ENCODE assay signal across 7 mouse cellular contexts in the genomic region with DNA sequence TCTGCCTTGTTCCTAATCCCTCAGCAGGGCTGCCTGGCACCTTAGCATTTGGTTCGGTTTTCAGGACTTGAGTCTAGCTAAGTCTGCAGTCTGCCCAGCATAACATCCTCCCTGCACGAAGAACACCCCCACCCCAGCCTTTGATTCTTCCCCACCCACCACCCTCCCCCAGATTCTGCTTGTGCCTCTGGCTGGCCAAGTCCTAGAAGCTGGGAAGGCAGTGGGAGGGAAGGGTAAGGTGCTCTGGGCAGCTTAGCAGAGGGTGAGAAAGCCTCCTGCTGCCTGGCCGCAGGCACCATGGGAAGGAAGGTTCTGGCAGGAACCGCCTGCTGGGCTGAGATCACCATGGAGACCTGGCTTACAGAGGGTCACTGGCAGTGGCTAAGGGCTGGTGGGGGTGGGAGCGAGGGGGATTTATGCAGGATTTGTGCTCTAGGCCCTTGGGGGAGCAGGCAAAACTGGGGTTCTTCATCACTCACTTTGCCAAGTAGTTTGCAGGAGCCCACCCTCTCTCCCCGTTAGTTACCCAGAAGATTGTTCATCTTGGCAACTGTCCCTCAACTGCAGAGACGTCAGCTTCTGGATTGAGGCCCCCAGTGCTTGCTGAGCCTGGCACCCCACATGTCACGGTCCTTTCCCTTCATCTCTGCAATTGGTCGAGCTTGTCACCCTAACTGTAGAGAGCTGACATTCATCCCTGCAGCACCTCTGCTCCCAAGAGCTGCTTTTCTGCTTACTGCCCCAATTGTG. TPM values are rescaled to one million over a fixed set of nuclear protein-coding genes. Genes with fewer than 3 reads are reported as not detected.
A peak's percentile ranks its signal among the peaks of the same experiment; 100 is the strongest.
DNase-seq lines count a peak whose midpoint lies in the region; ATAC-seq and TF ChIP-seq lines count a peak whose summit lies in the region.

No protein-coding gene starts in this region.

- H3K4me3 ChIP-seq in embryonic facial prominence, embryonic 13.5 days, result no peak overlapping the region
- H3K4me3 ChIP-seq in heart, embryonic 15.5 days, result no peak overlapping the region
- H3K4me3 ChIP-seq in midbrain, embryonic 14.5 days (replicated peaks; ENCODE audit: low read depth, low read length), result no peak overlapping the region
- H3K4me3 ChIP-seq in thymus, adult 2 months (ENCODE audit: control insufficient read depth, insufficient read depth, low read length), result no peak overlapping the region

- H3K4me2 ChIP-seq in embryonic facial prominence, embryonic 13.5 days, result no peak overlapping the region
- H3K4me2 ChIP-seq in heart, embryonic 15.5 days, result no peak overlapping the region
- peak overlapping the region; percentile 3; the same call in 1 of the 2 replicates for H3K4me2 ChIP-seq in midbrain, embryonic 14.5 days (ENCODE audit: low read length)

- peak; percentile 66 to 68 for DNase-seq in layer of hippocampus, postnatal 10 days (ENCODE audit: low spot score in 2 of 2)
- DNase-seq in layer of hippocampus, adult 11-12 months (ENCODE audit: low spot score), result no peak
- peak; percentile 71 for DNase-seq in midbrain, embryonic 14.5 days
- no peak for DNase-seq in adrenal gland, postnatal 36 days
- no peak for DNase-seq in thymus, adult 2 months

- H3K36me3 ChIP-seq in embryonic facial prominence, embryonic 13.5 days, result peaks cover 96% of the 10 kb centered on the region
- H3K36me3 ChIP-seq in heart, embryonic 15.5 days, result peaks cover 35% of the 10 kb centered on the region
- peaks cover 34% of the 10 kb centered on the region for H3K36me3 ChIP-seq in midbrain, embryonic 14.5 days (ENCODE audit: control insufficient read depth, insufficient read depth, low read length)
- H3K36me3 ChIP-seq in thymus, adult 2 months (ENCODE audit: control insufficient read depth, insufficient read depth, low read length), result no peaks in the 10 kb centered on the region

- no peak for ATAC-seq in embryonic facial prominence, embryonic 13.5 days (ENCODE audit: insufficient number of reproducible peaks, insufficient read depth, low FRiP score, low TSS enrichment, low read depth)
- 0 out of 2 replicates have a peak, but pooled peaks have one; percentile 28 for ATAC-seq in heart, embryonic 15.5 days (replicated peaks; ENCODE audit: insufficient number of reproducible peaks, insufficient read depth, low FRiP score, low read depth)
- peak; percentile 55; the same call in 1 of the 2 replicates for ATAC-seq in midbrain, embryonic 14.5 days (ENCODE audit: low FRiP score, low TSS enrichment)

- TF ChIP-seq CTCF in thymus, adult 2 months (IDR thresholded peaks at IDR 0.05; ENCODE audit: borderline replicate concordance, control insufficient read depth, extremely low read depth, insufficient read depth, low read length, poor library complexity), result no peak

- peaks cover 28% of the 10 kb centered on the region for H3K4me1 ChIP-seq in embryonic facial prominence, embryonic 13.5 days
- H3K4me1 ChIP-seq in heart, embryonic 15.5 days (replicated peaks), result peaks cover 65% of the 10 kb centered on the region
- peaks cover 30% of the 10 kb centered on the region for H3K4me1 ChIP-seq in midbrain, embryonic 14.5 days (ENCODE audit: control insufficient read depth, insufficient read depth, low read length)
- peaks cover 47% of the 10 kb centered on the region for H3K4me1 ChIP-seq in thymus, adult 2 months (replicated peaks; ENCODE audit: control insufficient read depth, insufficient read depth, low read length)

- TF ChIP-seq POLR2A in thymus, adult 2 months (IDR thresholded peaks at IDR 0.05; ENCODE audit: control insufficient read depth, extremely low read depth, insufficient read depth, low read length, poor library complexity), result no peak

- 44% methylated on average over 9 of the region's 9 CpGs for WGBS in embryonic facial prominence, embryonic 13.5 days
- WGBS in heart, embryonic 15.5 days, result 41% methylated on average over 9 of the region's 9 CpGs
- 10% methylated on average over 9 of the region's 9 CpGs for WGBS in midbrain, embryonic 14.5 days
- 88% methylated on average over 9 of the region's 9 CpGs for WGBS in thymus, adult 2 months

- H3K27me3 ChIP-seq in embryonic facial prominence, embryonic 13.5 days, result no peaks in the 10 kb centered on the region
- no peaks in the 10 kb centered on the region for H3K27me3 ChIP-seq in heart, embryonic 15.5 days
- H3K27me3 ChIP-seq in midbrain, embryonic 14.5 days (ENCODE audit: control insufficient read depth, insufficient read depth, low read length), result no peaks in the 10 kb centered on the region
- no peaks in the 10 kb centered on the region for H3K27me3 ChIP-seq in thymus, adult 2 months (ENCODE audit: control insufficient read depth, insufficient read depth, low read length)

- H3K9me3 ChIP-seq in embryonic facial prominence, embryonic 13.5 days, result no peaks in the 10 kb centered on the region
- H3K9me3 ChIP-seq in heart, embryonic 15.5 days (replicated peaks), result no peaks in the 10 kb centered on the region
- no peaks in the 10 kb centered on the region for H3K9me3 ChIP-seq in midbrain, embryonic 14.5 days (ENCODE audit: control insufficient read depth, low read length)

- H3K27ac ChIP-seq in embryonic facial prominence, embryonic 13.5 days, result peak overlapping the region; percentile 51
- peak overlapping the region; percentile 52 for H3K27ac ChIP-seq in heart, embryonic 15.5 days
- peak overlapping the region; percentile 77 for H3K27ac ChIP-seq in midbrain, embryonic 14.5 days (replicated peaks; ENCODE audit: low read depth, low read length)
- no peak overlapping the region for H3K27ac ChIP-seq in thymus, adult 2 months (ENCODE audit: control insufficient read depth, insufficient read depth, low read length)

- peak overlapping the region; percentile 46 for H3K9ac ChIP-seq in embryonic facial prominence, embryonic 13.5 days
- H3K9ac ChIP-seq in heart, embryonic 15.5 days, result peak overlapping the region; percentile 16; the same call in 1 of the 2 replicates
- H3K9ac ChIP-seq in midbrain, embryonic 14.5 days (replicated peaks; ENCODE audit: low read length), result no peak overlapping the region; the same call in 1 of the 2 replicates

RNA-seq across cellular contexts. Expression of a gene that starts 56.1 kb away (rescaled TPM):
- total RNA-seq in layer of hippocampus, postnatal 10 days (2021), result 10 to 100 TPM; 42.3 to 42.7 TPM
- 118 and 142 TPM in 2 replicates for polyA plus RNA-seq in embryonic facial prominence, embryonic 13.5 days (2015; fragmentation: Nextera tagmentation; extraction: Ambion mirVana)
- polyA plus RNA-seq in heart, embryonic 15.5 days (2015; fragmentation: Nextera tagmentation; extraction: Ambion mirVana), result 67.3 and 72.8 TPM in 2 replicates
- 19.6 and 23.1 TPM in 2 replicates for polyA plus RNA-seq in midbrain, embryonic 14.5 days (2014; fragmentation: Nextera tagmentation; extraction: Ambion mirVana)
- total RNA-seq in adrenal gland, postnatal 36 days (2021), result 100 to 1,000 TPM; 122 to 132 TPM
- polyA plus RNA-seq in thymus, adult 2 months (2012; rRNA removed), result 163 and 186 TPM in 2 replicates

Comparison
In these comparisons a context has a peak if more than half of its experiments do, and no peak if none do; other contexts are left out.
1. DNase-seq: peak in layer of hippocampus, postnatal 10 days (2 of 2) and midbrain, embryonic 14.5 days (single experiment); none in layer of hippocampus, adult 11-12 months (single experiment), adrenal gland, postnatal 36 days (0 of 2) and thymus, adult 2 months (single experiment).